Mouse (Mus musculus) subcutaneous adipose tissue, adult 2 months (tissue): ENCODE data around the gene Ppp1r14b. TPM values are rescaled to one million over a fixed set of nuclear protein-coding genes. Genes with fewer than 3 reads are reported as not detected.

ENCODE experiments used
- polyA plus RNA-seq: library from polyadenylated mRNA; depleted of rRNA; stranded (reverse); fragments of >200 nt; gene quantifications from 2 replicates; pipeline ENCODE4 v1.2.3, GENCODE M21; 2012; ENCODE audit warnings: low replicate concordance; rRNA removed

Ppp1r14b gene
- polyA plus RNA-seq = 90.2 and 135 TPM in 2 replicates

DNA sequence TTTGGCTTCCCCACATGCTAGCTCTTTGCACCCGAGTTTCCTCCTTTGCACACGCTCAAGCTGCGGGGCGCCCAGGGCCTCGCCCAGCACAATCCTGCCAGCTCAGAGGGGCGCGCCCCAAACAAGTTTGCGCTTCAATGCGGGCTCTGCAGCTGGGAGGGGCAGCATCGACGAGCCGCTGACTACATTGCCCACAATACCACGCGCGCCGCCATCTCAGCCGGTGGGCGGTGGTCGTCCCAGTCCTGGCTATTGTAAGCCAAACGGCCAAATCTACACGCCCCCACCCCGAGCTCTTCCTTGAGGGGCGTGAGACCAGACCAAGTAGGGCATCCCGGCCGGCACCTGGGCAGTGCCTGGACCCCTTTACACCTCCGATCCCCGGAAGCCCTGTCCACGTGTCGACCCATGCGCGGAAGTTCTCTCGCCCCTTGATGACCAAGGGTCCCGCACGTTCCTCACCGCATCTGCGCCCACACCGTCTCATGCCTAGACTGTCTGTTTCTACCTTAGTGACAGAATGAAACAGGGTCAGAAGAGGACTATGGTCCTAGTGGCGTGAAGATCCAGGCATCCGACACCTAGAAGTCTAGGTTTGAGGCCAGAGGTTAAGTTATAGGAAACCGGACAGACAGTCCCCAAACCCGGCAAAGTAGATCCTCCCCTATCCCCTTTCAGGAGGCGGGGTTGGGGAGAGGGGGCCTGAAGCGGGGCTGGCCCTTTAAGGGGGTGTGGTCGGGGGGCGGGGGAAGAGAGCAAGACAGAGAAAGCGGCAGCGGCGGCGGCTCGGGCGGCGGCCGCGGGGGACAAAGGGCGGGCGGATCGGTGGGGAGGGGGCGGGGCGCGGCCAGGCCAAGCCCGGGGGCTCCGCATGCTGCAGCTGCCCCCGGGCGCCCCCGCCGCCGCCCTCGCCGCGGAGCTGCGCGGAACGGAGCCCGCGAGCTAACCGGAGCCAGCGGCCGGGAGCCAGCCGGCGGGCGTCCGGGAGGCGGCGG, at the start of gene Ppp1r14b:
Ppp1r14b (plus strand) TSS at position 758 of the 995 bp plus-strand sequence.

GRCm38 (mm10) chr19:6925307-6925573, 49.5 kb upstream of the Ppp1r14b start, which contains the start of gene Catsperz:
TSS of gene Catsperz (minus strand) at chr19:6925380.

GRCm38 (mm10) chr19:6934195-6934977, 40.4 kb upstream of the Ppp1r14b start, which contains the start of gene Kcnk4:
TSS of gene Kcnk4 (minus strand) at chr19:6934515.

DNA sequence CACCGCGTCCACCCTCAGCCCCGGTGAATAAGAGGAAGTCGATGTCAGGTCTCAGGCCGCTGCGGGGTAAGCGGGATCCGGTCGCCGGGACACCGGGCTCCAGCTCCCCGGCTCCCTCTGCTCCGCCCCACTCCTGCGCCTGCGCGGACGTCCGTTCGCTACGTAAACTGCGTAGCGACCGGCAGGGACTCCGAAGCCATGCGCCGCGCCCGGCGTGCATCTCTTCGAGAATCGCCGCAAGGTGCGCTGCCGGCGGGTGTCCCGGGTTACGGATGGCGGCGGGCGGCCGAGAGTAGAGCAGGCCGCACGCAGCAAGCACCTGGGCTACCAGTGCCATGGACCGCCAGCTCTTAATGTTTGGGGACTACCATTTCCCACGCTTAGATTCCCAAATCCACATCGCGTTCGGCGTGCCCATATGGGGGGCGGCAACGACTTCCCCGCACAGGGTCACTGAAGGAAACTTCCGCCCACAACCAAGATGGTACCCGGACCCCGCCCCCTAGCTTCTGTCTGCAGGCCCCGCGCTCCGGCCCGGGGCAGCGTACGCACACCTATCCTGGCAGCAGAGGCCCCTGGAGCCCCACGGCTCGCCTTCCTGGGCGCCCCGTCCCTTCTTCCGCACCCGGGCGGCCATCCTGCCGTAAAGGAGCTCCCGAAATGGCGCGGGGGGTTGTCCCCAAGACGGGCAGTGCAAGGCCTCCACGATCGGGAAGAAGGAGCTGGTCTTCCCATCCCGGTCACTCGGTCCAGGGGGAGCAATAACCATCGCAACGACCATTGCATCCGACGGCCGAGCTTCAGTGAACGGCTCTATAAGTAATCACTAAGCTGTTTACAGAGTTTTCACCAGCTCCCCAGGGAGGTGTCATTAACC, 33.2 kb upstream of the Ppp1r14b start, which contains the start of gene Bad:
Bad (plus strand) TSS at position 490 of the 877 bp plus-strand sequence.

GRCm38 (mm10) chr19:6942249-6942691, 32.5 kb upstream of the Ppp1r14b start, which contains the start of gene Gpr137:
TSS of gene Gpr137 (minus strand) at chr19:6942480.

GRCm38 (mm10) chr19:6975537-6976521, 1.1 kb downstream of the Ppp1r14b start, which contains the start of gene Plcb3:
TSS of gene Plcb3 (minus strand) at chr19:6976470.

GRCm38 (mm10) chr19:6980381-6981093, 5.8 kb downstream of the Ppp1r14b start, which contains the start of gene Fkbp2:
TSS of gene Fkbp2 (minus strand) at chr19:6980501.

GRCm38 (mm10) chr19:6987061-6987903, 12.5 kb downstream of the Ppp1r14b start, which contains the start of gene Vegfb:
TSS of gene Vegfb (minus strand) at chr19:6987651.

DNA sequence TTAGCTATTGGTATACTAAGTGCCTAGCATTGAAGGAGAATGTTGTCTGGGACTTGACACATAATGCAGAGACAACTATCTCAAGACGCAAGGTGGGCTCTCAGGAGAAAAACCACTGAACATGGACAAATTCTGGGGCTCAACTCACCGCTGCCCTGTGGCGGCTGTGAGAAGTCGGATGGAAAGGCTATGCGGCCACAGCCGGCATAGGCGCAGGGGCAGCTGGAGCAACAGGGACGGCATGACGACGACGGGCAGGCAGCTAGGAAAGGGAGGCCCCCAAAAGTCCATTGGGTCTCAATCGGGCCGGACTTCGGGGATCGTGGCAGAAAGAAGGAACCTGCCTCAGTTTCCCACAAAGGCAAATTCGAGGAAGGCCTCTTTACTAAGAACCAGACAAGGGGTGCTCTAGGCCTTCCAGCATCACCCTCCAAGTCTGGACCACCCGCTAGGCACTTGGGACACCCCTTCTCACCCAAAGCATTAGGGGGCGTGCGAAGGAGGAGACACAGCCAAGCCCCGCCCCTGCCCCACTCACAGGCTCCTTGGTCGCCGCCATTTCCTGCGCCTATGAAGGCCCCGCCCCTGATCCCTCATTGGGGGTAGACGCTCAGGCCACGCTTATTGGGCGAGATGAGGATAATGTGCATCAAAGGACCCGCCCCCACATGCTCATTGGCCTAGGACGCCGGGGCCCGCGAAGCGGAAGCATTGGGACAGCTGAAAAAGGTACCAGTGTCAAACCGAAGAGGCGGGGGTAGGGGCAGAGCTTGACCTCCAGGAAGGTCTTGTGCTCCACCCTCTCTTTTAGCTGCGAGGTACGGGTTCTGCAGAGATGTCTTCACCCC, 17.5 kb downstream of the Ppp1r14b start, which contains the start of gene Dnajc4:
Dnajc4 (minus strand) TSS at position 562 of the 848 bp plus-strand sequence.

DNA sequence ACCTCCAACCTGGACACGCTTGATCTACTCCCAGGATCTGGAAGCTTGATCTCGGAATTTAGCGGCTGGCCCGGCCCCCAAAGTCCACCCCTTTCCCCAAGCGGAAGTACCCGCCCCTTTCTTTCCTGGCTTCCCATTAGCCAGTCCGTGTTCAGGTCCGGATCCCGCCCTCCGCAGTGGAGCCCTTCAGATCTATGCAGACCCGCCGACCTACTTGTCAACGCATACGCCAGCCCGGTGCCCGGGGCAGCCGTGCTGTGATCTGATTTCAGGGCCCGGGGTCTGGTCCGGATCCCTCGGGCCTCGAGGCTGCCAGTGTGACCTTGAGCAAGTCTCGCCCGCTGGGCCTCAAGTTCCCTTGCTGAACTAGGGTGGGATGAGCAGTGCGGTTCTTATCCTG, 21.2 kb downstream of the Ppp1r14b start, which contains the start of the genes Nudt22 and Trpt1:
Nudt22 (minus strand) TSS at position 112 of the 400 bp plus-strand sequence.
Trpt1 (plus strand) TSS at position 126 of the 400 bp plus-strand sequence.

DNA sequence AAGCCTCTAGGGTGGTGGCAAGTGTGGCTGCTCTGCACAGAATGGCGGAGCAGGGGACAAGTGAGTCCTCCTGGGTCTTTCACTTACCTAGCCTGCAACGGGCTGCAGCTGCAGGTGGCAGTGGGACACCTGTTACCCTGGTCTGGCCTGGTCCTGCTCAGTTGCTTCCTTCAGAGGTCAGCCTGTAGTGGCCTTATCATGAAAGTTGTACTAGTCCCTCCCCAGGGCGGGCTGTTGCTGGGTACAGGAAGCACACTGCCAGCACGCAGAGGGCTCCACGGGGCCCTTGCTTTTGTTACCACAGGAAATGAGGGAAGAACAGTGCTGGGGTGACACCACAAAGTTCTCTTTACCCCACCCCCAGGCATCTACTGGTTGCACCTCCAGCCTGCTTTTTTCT, 44.4 kb downstream of the Ppp1r14b start, which contains the start of gene Fermt3:
Fermt3 (minus strand) TSS at position 279 of the 400 bp plus-strand sequence.

Other genes with a start within 250 kb of the Ppp1r14b start
- gene Rps6ka4, start 134.3 kb upstream of the Ppp1r14b start, polyA plus RNA-seq = 35.7 and 47.9 TPM in 2 replicates
- gene Ccdc88b, start 116.8 kb upstream of the Ppp1r14b start, polyA plus RNA-seq = 3.9 and 11.2 TPM in 2 replicates
- gene Trmt112, start 65.3 kb upstream of the Ppp1r14b start, polyA plus RNA-seq = 91.6 and 154 TPM in 2 replicates
- gene Prdx5, start 64.9 kb upstream of the Ppp1r14b start, polyA plus RNA-seq = 149 and 307 TPM in 2 replicates
- gene Esrra, start 53.2 kb upstream of the Ppp1r14b start, polyA plus RNA-seq = 52.6 and 64.4 TPM in 2 replicates
- gene Catsperz, start 49.6 kb upstream of the Ppp1r14b start, polyA plus RNA-seq = 0.11 and 2.8 TPM in 2 replicates
- gene Kcnk4, start 40.5 kb upstream of the Ppp1r14b start, polyA plus RNA-seq = 0.50 TPM in 1 of 2 replicates, not detected in the other
- 80.9 and 93.8 TPM in 2 replicates for gene Bad, start 33.1 kb upstream of the Ppp1r14b start, polyA plus RNA-seq
- gene Gpr137, start 32.5 kb upstream of the Ppp1r14b start, polyA plus RNA-seq = 85.5 and 94.5 TPM in 2 replicates
- gene Plcb3, start 1.5 kb downstream of the Ppp1r14b start, polyA plus RNA-seq = 70.5 and 107 TPM in 2 replicates
- 50.8 and 52.3 TPM in 2 replicates for gene Fkbp2, start 5.5 kb downstream of the Ppp1r14b start, polyA plus RNA-seq
- 80.4 and 191 TPM in 2 replicates for gene Vegfb, start 12.7 kb downstream of the Ppp1r14b start, polyA plus RNA-seq
- gene Dnajc4, start 17.6 kb downstream of the Ppp1r14b start, polyA plus RNA-seq = 62.4 and 78.9 TPM in 2 replicates
- gene Nudt22, start 21.1 kb downstream of the Ppp1r14b start, polyA plus RNA-seq = 33.0 and 41.1 TPM in 2 replicates
- 17.9 and 28.2 TPM in 2 replicates for gene Trpt1, start 21.2 kb downstream of the Ppp1r14b start, polyA plus RNA-seq
- gene Fermt3, start 44.5 kb downstream of the Ppp1r14b start, polyA plus RNA-seq = 15.6 and 20.8 TPM in 2 replicates
- 43.5 and 72.9 TPM in 2 replicates for gene Stip1, start 65.0 kb downstream of the Ppp1r14b start, polyA plus RNA-seq
- 29.4 and 43.1 TPM in 2 replicates for gene Macrod1, start 81.8 kb downstream of the Ppp1r14b start, polyA plus RNA-seq
- 0.29 and 3.7 TPM in 2 replicates for gene Flrt1, start 130.8 kb downstream of the Ppp1r14b start, polyA plus RNA-seq
- 104 and 133 TPM in 2 replicates for gene Otub1, start 231.3 kb downstream of the Ppp1r14b start, polyA plus RNA-seq
- 1,853 and 2,406 TPM in 2 replicates for gene Cox8a, start 242.6 kb downstream of the Ppp1r14b start, polyA plus RNA-seq